Mouse (Mus musculus): ENCODE results near the gene Nudt2.

Gene Nudt2

DNA sequence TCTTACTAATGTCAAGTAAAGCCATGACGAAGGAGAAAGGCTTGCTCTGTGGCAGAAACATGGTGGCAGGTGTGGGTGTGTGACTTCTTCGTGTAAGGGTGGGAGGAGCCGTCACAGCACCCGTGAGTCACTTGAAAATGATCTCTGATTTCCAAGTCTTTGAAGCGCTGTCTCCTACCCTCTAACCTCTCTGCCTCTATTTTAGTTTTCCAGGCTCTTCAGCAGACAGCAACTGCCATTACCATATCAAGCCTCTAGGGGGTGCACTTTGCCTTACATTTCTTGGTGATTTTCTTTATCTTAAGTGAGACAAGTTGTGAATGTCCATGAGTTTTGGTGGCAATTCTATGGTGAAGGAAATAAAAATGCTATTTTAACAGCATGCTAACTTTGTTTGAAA is 57.8 kb downstream of the Nudt2 start:
- DNase-seq, result peak; percentile 57

DNA sequence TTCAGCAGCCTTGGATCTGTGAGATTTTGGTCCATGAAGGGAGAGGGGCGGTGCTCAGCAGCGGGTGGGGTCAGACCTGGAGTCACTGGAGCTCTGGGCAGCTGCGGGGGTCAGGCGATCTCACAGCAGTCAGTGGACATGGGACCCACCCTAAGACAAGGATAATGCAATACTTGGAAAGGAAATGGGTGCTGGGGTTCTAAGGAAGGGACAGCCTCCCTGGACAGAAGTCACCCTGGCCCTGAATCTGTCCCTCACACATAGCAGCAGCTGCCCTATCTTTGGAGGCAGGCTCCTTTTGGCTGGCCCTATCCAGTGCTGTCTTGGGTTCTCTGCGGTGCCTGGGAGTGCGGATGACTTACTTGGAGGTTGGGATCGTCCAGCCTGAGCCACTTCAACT is 58.9 kb downstream of the Nudt2 start:
- DNase-seq, result no peak

GRCm38 (mm10) chr4:41524829-41525228 is 59.9 kb downstream of the Nudt2 start:
- DNase-seq, result no peak

DNA sequence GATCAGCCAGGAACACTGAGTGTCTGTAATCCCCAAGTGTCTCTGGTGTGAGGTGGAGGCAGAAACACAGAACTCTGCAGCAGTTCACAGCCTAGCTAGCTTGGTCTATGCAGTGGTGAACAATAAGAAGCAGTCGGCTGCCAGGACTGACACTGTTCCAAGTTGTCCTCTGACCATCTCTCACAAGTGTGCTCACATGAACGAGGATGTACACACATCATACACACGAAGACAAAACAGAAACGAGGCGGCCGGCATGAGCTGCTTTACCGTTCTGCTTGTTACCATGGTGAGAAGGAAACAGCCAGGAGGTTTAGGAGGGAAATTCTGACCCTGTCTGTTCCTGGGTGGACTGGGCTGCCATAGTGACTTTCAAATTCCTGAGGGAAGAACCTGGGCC is 61.6 kb downstream of the Nudt2 start:
- DNase-seq, result no peak

GRCm38 (mm10) chr4:41527076-41527475 is 62.1 kb downstream of the Nudt2 start:
- no peak for DNase-seq

DNA sequence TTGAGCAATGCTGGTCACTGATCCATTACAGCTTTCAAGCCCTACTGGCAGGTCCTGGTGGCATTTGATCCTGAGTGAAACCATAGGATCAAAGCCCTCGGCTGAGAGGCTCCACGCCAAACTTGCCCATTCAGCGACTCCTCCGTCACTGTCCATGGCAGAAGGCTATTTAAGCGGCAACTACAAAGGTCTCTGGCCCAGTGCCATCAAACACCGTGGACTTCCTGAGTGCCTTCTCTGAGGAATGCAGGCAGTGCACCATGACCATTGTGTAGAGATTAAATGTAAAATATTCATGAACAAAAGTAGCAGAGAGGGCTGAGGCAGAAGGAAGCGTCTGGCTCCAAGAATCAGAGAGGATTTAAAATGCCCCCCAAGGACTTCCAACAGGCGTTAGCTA is 63.0 kb downstream of the Nudt2 start:
- peak; percentile 46 for DNase-seq

Measured in lung, postnatal 14 days (tissue).